Mouse (Mus musculus): ENCODE measurements around the gene Edem1.

DNA sequence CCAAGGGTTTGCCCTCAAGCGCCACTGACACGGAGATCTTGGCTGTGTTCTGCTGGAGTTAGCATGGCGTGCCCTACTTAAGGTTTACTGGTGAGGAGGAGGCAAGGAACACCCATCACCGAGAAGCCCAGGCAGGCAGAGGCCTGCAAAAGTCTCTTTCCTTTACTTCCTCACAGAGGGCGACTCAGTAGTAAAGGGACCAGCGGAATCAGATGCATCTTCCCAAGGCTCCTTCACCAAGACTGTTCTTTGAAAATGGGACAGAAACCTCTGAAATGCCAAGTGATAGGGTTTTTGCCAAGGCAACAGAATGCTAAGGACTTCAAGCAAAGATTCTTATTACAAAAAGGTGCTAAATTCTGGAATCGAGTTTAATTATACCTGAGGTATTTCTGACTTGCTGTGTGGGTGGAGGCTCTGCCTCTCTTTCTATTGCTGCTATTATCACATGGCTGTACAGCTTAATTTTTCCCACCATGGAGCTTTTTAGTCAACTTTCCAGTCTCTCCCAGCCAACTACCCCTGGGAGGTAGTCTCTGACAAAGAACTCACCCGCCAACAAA, 68.2 kb downstream of the Edem1 start:
- no peak for TF ChIP-seq POLR2A (IDR thresholded peaks at IDR 0.05; ENCODE audit: insufficient read depth, low read depth, low read length)
- no peak for TF ChIP-seq CTCF (IDR thresholded peaks at IDR 0.05; ENCODE audit: insufficient read depth, low read depth, low read length)

Data from olfactory bulb, adult 2 months (tissue).